Mouse (Mus musculus) stomach, postnatal 0 days (tissue): ENCODE measurements at regions not wholly inside any gene's neighbourhood (a gene's known extent, or its start where the extent isn't known, plus 50 kb on each side); places are given as distances from the start of the nearest gene placed in this dataset.
"Not testable (repeated sequence)": the region's sequence is repeated elsewhere in the genome, so short reads cannot be mapped to it uniquely, and the experiment has no call there.

Experiments
- ATAC-seq: fragments of 200-750 bp; cut with Nextera tagmentation; 2 replicates; pipeline ENCODE4 v1.8.0; 2017; ENCODE audit not compliant: low FRiP score, low TSS enrichment
- DNase-seq: peaks from one replicate; pipeline ENCODE4 v3.0.0-alpha.2; 2016; ENCODE audit warnings: low spot score
- H3K27ac ChIP-seq: fragments of 300-500 bp; sonication (generic); replicated peaks from 2 replicates; pipeline ENCODE4 v1.5.1; 2014; ENCODE audit warnings: mild to moderate bottlenecking, control low read depth
- H3K27me3 ChIP-seq: fragments of 300-500 bp; sonication (generic); 2 replicates; pipeline ENCODE4 v1.6.1; 2014; ENCODE audit warnings: low read length; ENCODE audit not compliant: control insufficient read depth, insufficient read depth
- H3K36me3 ChIP-seq: fragments of 300-500 bp; sonication (generic); 2 replicates; pipeline ENCODE4 v1.6.1; 2014; ENCODE audit warnings: low read length, mixed read lengths; ENCODE audit not compliant: control insufficient read depth, insufficient read depth
- H3K4me1 ChIP-seq: fragments of 300-500 bp; sonication (generic); replicated peaks from 2 replicates; pipeline ENCODE4 v1.6.1; 2014; ENCODE audit warnings: antibody characterized with exemption; ENCODE audit not compliant: control insufficient read depth, insufficient read depth
- H3K4me2 ChIP-seq: fragments of 300-500 bp; sonication (generic); replicated peaks from 2 replicates; pipeline ENCODE4 v1.6.1; 2014; ENCODE audit warnings: low read depth, mild to moderate bottlenecking, control low read depth, moderate library complexity
- H3K4me3 ChIP-seq: fragments of 300-500 bp; sonication (generic); 2 replicates; pipeline ENCODE4 v1.5.1; 2014; ENCODE audit warnings: low read depth, low read length, control low read depth
- H3K9ac ChIP-seq: fragments of 300-500 bp; sonication (generic); 2 replicates; pipeline ENCODE4 v1.6.1; 2014; ENCODE audit warnings: mild to moderate bottlenecking, low read length, control low read depth, mixed read lengths
- H3K9me3 ChIP-seq: fragments of 300-500 bp; sonication (generic); 2 replicates; pipeline ENCODE4 v1.6.1; 2016; ENCODE audit warnings: low read length; ENCODE audit not compliant: control insufficient read depth
- CTCF ChIP-seq: IDR thresholded peaks from 2 replicates; pipeline ENCODE4 v1.5.1; 2016; ENCODE audit warnings: antibody characterized with exemption, low read depth, mild to moderate bottlenecking, moderate library complexity
- WGBS: fragments of 180-500 bp; shearing (Covaris S2); extraction: QIAGEN DNeasy Blood & Tissue Kit; methylation state at CpG from one replicate; pipeline ENCODE4 v1.1.7; 2014; 5-methylcytosine and 5-hydroxymethylcytosine counted together

DNA sequence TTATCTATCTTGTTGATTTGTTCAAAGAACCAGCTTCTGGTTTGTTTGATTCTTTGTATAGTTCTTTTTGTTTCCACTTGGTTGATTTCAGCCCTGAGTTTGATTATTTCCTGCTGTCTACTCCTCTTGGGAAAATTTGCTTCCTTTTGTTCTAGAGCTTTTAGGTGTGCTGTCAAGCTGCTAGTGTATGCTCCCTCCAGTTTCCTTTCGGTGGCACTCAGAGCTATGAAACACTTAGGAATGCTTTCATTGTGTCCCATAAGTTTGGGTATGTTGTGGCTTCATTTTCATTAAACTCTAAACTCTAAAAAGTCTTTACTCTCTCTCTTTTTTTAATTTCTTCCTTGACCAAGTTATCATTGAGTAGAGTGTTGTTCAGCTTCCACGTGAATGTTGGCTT, 204.0 kb downstream of the Gm31371 start:
- H3K9me3 ChIP-seq, H3K27me3 ChIP-seq, ATAC-seq, H3K9ac ChIP-seq, H3K4me3 ChIP-seq, H3K4me1 ChIP-seq, H3K36me3 ChIP-seq, H3K4me2 ChIP-seq, H3K27ac ChIP-seq, DNase-seq: not testable (repeated sequence)
- WGBS: 89% methylated on average over 1 of the region's 2 CpGs

DNA sequence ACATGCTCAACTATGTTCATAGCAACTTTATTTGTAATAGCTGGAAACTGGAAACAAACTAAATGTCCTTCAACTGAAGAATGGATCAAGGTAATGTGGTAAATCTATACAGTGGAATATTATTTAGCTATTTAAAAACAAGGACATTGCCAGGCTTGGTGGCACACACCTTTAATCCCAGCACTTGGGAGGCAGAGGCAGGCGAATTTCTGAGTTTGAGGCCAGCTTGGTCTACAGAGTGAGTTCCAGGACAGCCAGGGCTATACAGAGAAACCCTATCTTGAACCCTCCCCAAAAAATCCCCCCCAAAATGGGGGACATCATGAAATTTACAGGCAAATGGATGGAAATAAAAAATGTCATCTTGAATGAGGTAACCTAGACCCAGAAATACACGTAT, 213.6 kb downstream of the Gm31371 start:
- H3K9ac ChIP-seq, DNase-seq, H3K36me3 ChIP-seq, H3K4me2 ChIP-seq, H3K9me3 ChIP-seq, ATAC-seq, H3K27ac ChIP-seq, H3K27me3 ChIP-seq, H3K4me1 ChIP-seq, H3K4me3 ChIP-seq: not testable (repeated sequence)
- 68% methylated on average over 2 of the region's 2 CpGs for WGBS

DNA sequence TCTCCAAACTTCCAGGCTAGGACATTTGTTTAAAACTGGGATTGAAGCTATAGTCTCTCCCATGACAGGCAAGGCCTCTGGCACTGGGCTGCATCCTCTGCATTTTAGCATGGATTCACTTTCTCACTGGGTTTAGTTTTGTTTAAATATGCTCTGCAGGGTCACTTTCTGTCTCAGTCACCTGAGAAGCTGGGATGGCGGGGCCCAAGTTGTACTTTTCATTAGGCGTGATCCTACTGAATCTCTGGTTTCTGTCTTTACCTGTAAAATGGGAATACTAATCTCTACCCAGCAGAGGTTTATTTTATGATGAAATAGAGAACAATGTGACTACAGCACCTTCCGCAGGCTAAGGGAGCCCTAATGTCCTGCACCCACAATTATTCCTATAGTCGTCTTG, 216.4 kb downstream of the Gm31371 start:
- not testable (repeated sequence) for H3K4me2 ChIP-seq, H3K36me3 ChIP-seq, H3K9ac ChIP-seq, H3K27me3 ChIP-seq, H3K4me1 ChIP-seq, H3K27ac ChIP-seq, H3K9me3 ChIP-seq, ATAC-seq, H3K4me3 ChIP-seq
- 80% methylated on average over 4 of the region's 4 CpGs for WGBS
- peak; percentile 9 for DNase-seq

DNA sequence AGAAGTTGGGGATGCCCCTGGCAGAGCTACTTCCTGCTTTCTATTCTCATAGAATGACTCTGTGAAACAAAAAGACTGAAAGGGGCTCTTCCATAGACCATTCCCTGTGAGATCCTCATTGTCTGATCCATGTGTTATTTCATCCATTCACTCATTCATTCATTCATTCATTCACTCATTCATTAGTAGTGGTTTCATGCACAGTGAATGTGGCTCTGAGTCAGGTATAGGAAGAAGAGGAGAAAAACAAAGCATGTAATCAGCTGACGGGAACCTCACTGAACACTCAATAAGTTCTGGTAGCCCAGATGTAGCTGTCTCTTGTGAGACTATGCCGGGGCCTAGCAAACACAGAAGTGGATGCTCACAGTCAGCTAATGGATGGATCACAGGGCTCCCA, 217.0 kb downstream of the Gm31371 start:
- H3K4me1 ChIP-seq, H3K27ac ChIP-seq, ATAC-seq, H3K4me2 ChIP-seq, H3K4me3 ChIP-seq, H3K36me3 ChIP-seq, H3K9me3 ChIP-seq, DNase-seq, H3K27me3 ChIP-seq, H3K9ac ChIP-seq: not testable (repeated sequence)
- WGBS: 96% methylated on average over 2 of the region's 2 CpGs

DNA sequence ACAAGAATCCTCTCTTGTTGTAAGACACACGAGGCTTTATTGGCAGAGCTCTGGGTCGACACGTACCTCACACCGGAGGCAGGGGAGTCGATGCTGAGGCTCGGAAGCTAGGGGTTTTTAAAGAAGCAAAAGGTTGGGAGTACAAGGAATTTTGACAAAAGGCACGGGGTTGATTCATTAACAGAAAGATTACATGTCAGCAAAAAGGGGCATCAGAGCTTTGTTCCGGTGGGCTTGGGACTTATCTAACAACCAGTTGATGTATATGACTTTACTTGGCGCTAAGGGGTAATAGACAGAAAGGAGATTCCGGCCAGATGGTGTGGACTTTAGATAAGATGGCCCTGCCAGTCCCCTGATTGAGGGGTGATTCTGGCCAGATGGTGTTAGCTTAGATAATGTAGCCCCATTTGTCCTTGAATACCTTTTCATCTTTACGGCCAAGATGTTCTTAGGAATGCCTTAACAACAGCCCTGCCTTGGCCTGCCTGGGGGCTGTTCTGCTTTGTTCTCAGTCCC, 218.3 kb downstream of the Gm31371 start:
- H3K4me2 ChIP-seq, H3K9ac ChIP-seq, H3K9me3 ChIP-seq, H3K4me3 ChIP-seq, H3K4me1 ChIP-seq, H3K36me3 ChIP-seq, H3K27ac ChIP-seq, ATAC-seq, H3K27me3 ChIP-seq: not testable (repeated sequence)
- peak; percentile 13 for DNase-seq
- 94% methylated on average over 9 of the region's 11 CpGs for WGBS

DNA sequence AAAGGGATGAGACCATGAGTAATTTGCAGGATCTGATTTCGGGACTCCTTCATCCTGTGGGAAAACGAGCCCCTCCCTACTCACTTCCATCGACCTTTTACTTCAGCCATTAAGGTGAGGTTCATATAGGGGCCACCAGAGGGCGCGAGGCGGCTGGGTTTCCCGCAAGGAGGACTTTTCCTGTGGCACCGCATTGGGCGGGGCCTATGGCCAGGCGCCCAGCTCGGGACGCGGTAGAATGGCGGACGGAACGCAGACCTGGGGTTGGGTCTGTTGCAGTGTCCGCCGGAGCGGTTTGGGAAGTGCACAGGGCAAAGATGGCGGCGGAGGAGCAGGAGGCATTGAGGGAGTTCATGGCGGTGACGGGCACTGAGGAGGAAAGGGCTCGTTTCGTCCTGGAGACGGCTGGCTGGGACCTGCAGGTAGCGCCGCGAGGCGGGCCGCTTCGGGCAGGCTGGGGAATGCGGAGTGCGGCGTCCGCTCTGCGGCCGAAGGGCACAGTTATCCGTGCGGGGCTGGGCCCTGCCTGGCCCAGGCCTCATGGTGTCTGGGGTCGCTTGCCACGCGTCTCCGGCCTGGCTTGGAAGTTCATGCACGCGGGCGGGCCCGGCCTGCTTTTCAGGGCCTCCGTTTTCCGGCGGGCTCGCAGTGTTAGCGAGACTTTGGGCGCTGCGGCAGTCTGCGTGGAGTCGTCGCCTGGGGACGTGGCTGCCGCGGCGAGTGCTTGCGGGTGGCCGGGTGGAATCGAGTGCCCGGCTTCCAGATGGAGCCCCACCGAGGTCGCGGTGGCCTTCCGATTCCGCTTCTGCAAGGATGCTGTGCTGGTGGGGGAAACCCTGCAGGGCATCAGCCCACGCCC, 219.1 kb downstream of the Gm31371 start:
- peak overlapping the region; percentile 79 for H3K9ac ChIP-seq
- H3K4me2 ChIP-seq: peak overlapping the region; percentile 45
- DNase-seq (peak; percentile 97), ATAC-seq (peak; percentile 100)
- H3K36me3 ChIP-seq, H3K27me3 ChIP-seq, H3K4me1 ChIP-seq, H3K9me3 ChIP-seq: not testable (repeated sequence)
- WGBS: 11% methylated on average over 60 of the region's 72 CpGs
- H3K4me3 ChIP-seq: peak overlapping the region; percentile 55
- peak; percentile 70 for TF ChIP-seq CTCF
- H3K27ac ChIP-seq: peak overlapping the region; percentile 71

DNA sequence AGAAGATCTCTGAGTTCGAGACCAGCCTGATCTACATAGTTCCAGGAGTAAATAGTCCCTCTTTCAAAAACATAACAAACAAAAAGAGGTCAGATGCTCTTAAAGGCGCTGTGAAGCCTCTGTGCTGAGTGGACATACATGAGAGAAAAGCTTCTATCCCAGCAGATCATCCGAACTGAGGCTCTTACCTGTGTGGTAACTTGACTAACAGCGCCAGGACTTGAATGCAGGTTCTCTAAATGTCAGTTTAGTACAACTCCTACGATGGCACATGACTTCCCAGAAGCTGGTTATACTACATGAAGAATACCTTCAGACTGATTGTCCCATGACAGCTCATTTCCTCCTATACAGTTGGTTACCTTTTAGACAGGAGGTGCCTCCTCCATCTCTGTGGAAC, 220.4 kb downstream of the Gm31371 start:
- not testable (repeated sequence) for H3K9ac ChIP-seq, ATAC-seq, H3K27ac ChIP-seq, H3K4me1 ChIP-seq, H3K9me3 ChIP-seq, H3K4me2 ChIP-seq, DNase-seq, H3K4me3 ChIP-seq, H3K36me3 ChIP-seq, H3K27me3 ChIP-seq
- 92% methylated on average over 5 of the region's 5 CpGs for WGBS

DNA sequence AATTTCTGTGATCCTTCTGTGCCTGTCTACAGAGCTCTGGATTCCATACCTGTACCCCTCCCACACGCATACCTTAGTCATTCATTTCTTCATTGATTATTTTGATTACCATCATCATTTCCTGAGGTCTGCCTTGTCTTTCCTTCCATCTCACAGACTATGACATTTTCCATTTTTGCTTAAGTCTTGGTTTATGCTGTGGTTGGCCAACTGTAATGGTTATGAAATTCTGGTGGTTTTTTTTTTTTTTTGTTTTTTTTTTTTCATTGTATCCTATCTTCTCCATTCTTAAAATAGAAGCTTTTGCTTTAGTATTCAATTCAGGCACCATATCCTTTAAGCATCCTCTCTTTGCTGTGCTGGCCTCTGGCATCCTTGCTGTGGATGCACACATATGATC, 227.4 kb downstream of the Gm15319 start:
- not testable (repeated sequence) for ATAC-seq, H3K36me3 ChIP-seq, H3K27me3 ChIP-seq, H3K27ac ChIP-seq, H3K9ac ChIP-seq, DNase-seq, H3K4me2 ChIP-seq, H3K4me1 ChIP-seq, H3K9me3 ChIP-seq, H3K4me3 ChIP-seq
- WGBS: no CpG with 5 or more reads among the region's 1 CpGs

DNA sequence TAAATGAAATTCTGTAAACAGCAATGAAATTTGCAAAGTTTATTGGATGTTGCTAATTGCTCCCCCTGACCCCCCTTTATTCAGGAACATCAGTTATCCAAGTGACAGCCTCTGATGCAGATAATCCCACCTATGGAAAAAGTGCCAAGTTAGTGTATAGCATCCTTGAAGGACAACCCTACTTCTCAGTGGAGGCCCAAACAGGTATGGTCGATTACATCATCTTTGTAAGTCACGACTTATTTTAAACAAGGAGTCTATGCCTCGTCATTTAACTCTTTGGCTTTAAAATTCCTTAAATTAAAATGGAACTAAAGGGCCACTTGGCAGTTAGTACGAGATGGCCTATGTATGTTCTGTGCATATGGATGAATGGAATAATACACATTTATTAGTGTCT, 217.6 kb downstream of the Gm15319 start:
- WGBS: 78% methylated on average over 4 of the region's 4 CpGs
- H3K4me2 ChIP-seq, H3K4me3 ChIP-seq, H3K9ac ChIP-seq, H3K27me3 ChIP-seq, DNase-seq, H3K4me1 ChIP-seq, H3K36me3 ChIP-seq, H3K9me3 ChIP-seq, H3K27ac ChIP-seq, ATAC-seq: not testable (repeated sequence)
